Mouse (Mus musculus) heart, embryonic 16.5 days (tissue): ENCODE measurements around the gene Syn3. TPM values are rescaled to one million over a fixed set of nuclear protein-coding genes. Genes with fewer than 3 reads are reported as not detected.

Source experiments
- ATAC-seq: fragments of 200-750 bp; cut with Nextera tagmentation; replicated peaks from 2 replicates; pipeline ENCODE4 v1.8.0; 2017; ENCODE audit warnings: moderate number of reproducible peaks; ENCODE audit not compliant: insufficient read depth, low FRiP score; ENCODE audit errors: extremely low read depth
- H3K27ac ChIP-seq: fragments of 300-500 bp; sonication (generic); 2 replicates; pipeline ENCODE4 v1.5.1; 2014; ENCODE audit warnings: mild to moderate bottlenecking, low read length, control low read depth, moderate library complexity
- H3K27me3 ChIP-seq: fragments of 300-500 bp; sonication (generic); 2 replicates; pipeline ENCODE4 v1.6.1; 2014; ENCODE audit warnings: low read length, mixed read lengths; ENCODE audit not compliant: control insufficient read depth, insufficient read depth
- H3K36me3 ChIP-seq: fragments of 300-500 bp; sonication (generic); 2 replicates; pipeline ENCODE4 v1.6.1; 2014; ENCODE audit not compliant: control insufficient read depth, insufficient read depth
- H3K4me1 ChIP-seq: fragments of 300-500 bp; sonication (generic); 2 replicates; pipeline ENCODE4 v1.6.1; 2014; ENCODE audit warnings: low read length, mixed read lengths; ENCODE audit not compliant: control insufficient read depth, insufficient read depth
- H3K4me2 ChIP-seq: fragments of 300-500 bp; sonication (generic); 2 replicates; pipeline ENCODE4 v1.6.1; 2014; ENCODE audit warnings: low read depth, mild to moderate bottlenecking, control low read depth, low read length
- H3K4me3 ChIP-seq: fragments of 300-500 bp; sonication (generic); 2 replicates; pipeline ENCODE4 v1.5.1; 2014; ENCODE audit warnings: mild to moderate bottlenecking, control low read depth, low read length
- H3K9ac ChIP-seq: fragments of 300-500 bp; sonication (generic); 2 replicates; pipeline ENCODE4 v1.6.1; 2014; ENCODE audit warnings: low read length, control low read depth
- H3K9me3 ChIP-seq: fragments of 300-500 bp; sonication (generic); replicated peaks from 2 replicates; pipeline ENCODE4 v1.6.1; 2016; ENCODE audit warnings: low read length; ENCODE audit not compliant: control insufficient read depth
- WGBS: fragments of 180-500 bp; shearing (Covaris S2); extraction: QIAGEN DNeasy Blood & Tissue Kit; methylation state at CpG from one replicate; pipeline ENCODE4 v1.1.7; 2014; 5-methylcytosine and 5-hydroxymethylcytosine counted together
- polyA plus RNA-seq: library from polyadenylated mRNA; unstranded; fragments of >200 nt; fragmentation: Nextera tagmentation; extraction: Ambion mirVana; gene quantifications from 2 replicates; pipeline ENCODE4 v1.2.1, GENCODE M21; 2015

Gene Syn3
- polyA plus RNA-seq, 1 experiment from 2014 or later, result 0.68 TPM

DNA sequence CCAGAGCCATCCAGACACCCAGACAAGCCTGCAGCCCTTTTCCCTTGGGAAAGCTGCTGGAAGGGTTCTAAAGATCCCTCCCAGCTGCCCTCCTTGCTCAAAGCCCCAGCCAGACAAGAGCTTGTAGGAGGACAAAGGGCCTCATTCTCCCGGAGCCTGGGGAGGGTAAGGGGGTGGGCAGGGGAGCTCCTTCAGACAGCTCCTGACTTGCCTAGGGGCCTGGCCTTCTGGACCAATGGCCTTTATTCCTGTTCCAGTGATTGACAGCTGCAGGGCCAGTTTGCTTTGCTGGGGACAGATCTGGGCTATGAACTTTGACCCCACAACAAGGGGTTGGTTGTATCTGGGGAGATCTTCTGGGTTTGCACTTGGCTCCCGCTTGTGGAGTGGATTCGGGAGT lies 429.4 kb downstream of the Syn3 start:
- H3K9me3 ChIP-seq, result no peaks in the 10 kb centered on the region
- no peaks in the 10 kb centered on the region for H3K27me3 ChIP-seq
- H3K4me3 ChIP-seq, result no peak overlapping the region
- H3K36me3 ChIP-seq, result no peaks in the 10 kb centered on the region
- no peak for ATAC-seq
- H3K4me2 ChIP-seq, result no peak overlapping the region
- H3K4me1 ChIP-seq, result peaks cover 2% of the 10 kb centered on the region; the same call in 1 of the 2 replicates
- WGBS, result 50% methylated on average over 3 of the region's 3 CpGs
- no peak overlapping the region for H3K27ac ChIP-seq
- no peak overlapping the region for H3K9ac ChIP-seq

DNA sequence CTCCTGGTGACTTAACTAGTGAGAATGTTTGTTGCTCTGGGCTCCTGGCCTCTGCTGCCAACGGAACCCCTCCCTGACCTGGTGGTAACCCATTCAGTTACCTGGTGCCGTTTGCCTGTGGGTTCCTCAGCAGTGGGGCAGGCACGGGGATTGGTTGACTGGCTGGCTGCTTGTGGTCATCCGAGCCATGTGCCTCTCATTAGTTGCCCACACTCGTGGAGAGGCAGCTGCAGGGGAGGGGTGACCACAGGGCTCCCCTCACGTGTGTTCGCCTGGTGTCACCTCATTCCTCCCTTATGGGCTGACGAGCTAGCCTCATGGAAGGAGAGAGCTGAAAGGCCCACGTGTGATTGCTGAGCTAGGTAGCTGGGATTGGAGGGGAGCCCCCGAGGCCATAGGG lies 430.8 kb downstream of the Syn3 start:
- 64% methylated on average over 10 of the region's 10 CpGs for WGBS
- Histone ChIP-seq H3K4me3 (no peak overlapping the region), H3K4me2 (no peak overlapping the region)

DNA sequence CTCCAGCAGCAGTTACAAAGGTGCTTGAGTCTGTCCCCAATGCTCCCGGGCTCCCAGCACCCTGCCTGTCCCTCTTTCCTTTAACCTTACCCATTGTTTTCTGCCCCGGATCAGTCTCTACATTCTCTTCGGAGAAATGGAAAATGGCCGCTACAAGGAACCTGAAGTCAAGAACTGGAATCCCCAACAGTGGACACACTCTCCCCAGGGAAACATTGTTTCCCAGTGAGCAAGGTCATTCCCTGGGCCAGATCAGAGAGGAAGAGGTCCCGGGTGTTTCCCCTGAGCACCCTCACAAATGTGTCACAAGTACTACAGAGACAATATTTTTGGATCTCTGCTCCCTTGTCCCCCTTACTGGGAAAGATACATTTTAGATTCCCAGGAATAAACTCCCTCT lies 432.0 kb downstream of the Syn3 start:
- WGBS, result 66% methylated on average over 5 of the region's 5 CpGs

More for the DNA sequence above, 430.8 kb downstream of the Syn3 start:
- H3K9me3 ChIP-seq, result no peaks in the 10 kb centered on the region
- no peak overlapping the region for H3K9ac ChIP-seq
- H3K27ac ChIP-seq, result no peak overlapping the region
- H3K36me3 ChIP-seq, result no peaks in the 10 kb centered on the region
- ATAC-seq, result no peak
- H3K4me1 ChIP-seq, result peaks cover 2% of the 10 kb centered on the region; the same call in 1 of the 2 replicates
- H3K27me3 ChIP-seq, result no peaks in the 10 kb centered on the region

DNA sequence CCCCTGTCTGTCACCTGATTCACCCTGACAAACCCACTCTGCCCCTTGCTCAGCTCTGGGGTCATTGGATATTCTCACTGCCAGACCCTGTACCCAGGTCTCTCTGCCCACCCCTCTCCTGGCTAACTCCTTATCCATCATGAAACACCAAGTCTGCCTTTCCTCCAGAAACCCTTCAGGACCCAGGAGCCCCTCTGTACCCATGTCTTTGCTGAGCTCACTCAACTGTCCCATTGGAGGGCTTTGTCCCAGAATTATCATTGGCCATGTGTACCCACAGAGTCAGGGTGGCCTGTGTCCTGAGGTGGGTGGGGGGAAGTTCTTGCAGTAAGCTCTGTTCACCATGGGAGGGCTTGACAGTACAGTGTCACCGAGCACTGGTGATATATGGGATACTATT lies 433.0 kb downstream of the Syn3 start:
- Histone ChIP-seq H3K9me3 (peaks cover 3% of the 10 kb centered on the region; the same call in 1 of the 2 replicates), H3K4me2 (no peak overlapping the region), H3K9ac (no peak overlapping the region), H3K4me1 (peaks cover 2% of the 10 kb centered on the region; the same call in 1 of the 2 replicates), H3K27me3 (no peaks in the 10 kb centered on the region), H3K36me3 (no peaks in the 10 kb centered on the region), H3K27ac (no peak overlapping the region), H3K4me3 (no peak overlapping the region)
- ATAC-seq, result no peak
- WGBS, result 62% methylated on average over 1 of the region's 1 CpGs

More for the DNA sequence above, 432.0 kb downstream of the Syn3 start:
- no peak for ATAC-seq
- Histone ChIP-seq H3K4me2 (no peak overlapping the region), H3K36me3 (no peaks in the 10 kb centered on the region), H3K9ac (no peak overlapping the region), H3K27ac (no peak overlapping the region), H3K27me3 (no peaks in the 10 kb centered on the region), H3K4me1 (peaks cover 2% of the 10 kb centered on the region; the same call in 1 of the 2 replicates), H3K9me3 (peaks cover 3% of the 10 kb centered on the region; the same call in 1 of the 2 replicates), H3K4me3 (no peak overlapping the region)

DNA sequence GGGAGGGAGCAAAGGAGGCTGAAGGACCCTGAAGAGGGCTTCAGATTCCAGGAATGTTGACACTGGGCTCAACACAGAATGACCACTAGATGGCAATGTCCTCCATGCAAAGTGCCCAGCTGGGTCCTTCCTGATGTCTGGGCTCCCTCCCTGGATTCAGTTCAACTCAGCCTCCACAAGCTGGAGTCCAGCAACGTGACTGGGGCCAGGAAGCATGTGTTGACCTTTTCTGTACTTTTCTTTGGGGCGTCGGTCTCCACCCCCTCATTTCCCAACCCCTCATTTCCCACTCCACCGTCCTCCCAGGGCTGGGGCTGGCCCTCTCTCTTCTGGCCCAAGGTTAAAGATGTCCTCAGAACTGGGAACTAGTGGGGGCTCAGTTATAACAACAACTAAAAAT lies 433.8 kb downstream of the Syn3 start:
- H3K36me3 ChIP-seq, result no peaks in the 10 kb centered on the region
- no peak overlapping the region for H3K9ac ChIP-seq
- peaks cover 3% of the 10 kb centered on the region; the same call in 1 of the 2 replicates for H3K9me3 ChIP-seq
- H3K27me3 ChIP-seq, result no peaks in the 10 kb centered on the region
- no peak overlapping the region for H3K27ac ChIP-seq
- H3K4me3 ChIP-seq, result no peak overlapping the region
- peak; percentile 82 for ATAC-seq
- no peak overlapping the region for H3K4me2 ChIP-seq
- peaks cover 2% of the 10 kb centered on the region; the same call in 1 of the 2 replicates for H3K4me1 ChIP-seq
- WGBS, result 6% methylated on average over 4 of the region's 4 CpGs

DNA sequence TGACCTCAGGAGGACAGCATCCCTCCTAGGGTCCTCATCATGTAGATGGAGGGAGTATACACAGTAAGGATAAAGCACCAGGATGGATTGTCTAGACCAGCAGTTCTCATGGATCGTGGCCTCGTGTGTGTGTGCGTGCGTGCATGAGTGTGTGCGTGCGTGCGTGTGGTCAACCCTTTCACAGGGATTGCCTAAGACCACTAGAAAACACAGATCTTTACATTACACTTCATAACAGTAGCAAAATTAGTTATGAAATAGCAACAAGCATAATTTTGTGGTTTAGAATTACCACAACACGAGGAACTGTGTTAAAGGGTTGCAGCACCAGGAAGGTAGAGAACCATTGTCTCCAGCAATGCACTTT lies 435.7 kb downstream of the Syn3 start:
- H3K27ac ChIP-seq, result no peak overlapping the region
- no peak for ATAC-seq
- WGBS, result 92% methylated on average over 8 of the region's 8 CpGs
- H3K4me1 ChIP-seq, result peaks cover 2% of the 10 kb centered on the region; the same call in 1 of the 2 replicates
- H3K4me2 ChIP-seq, result no peak overlapping the region
- H3K4me3 ChIP-seq, result no peak overlapping the region
- no peak overlapping the region for H3K9ac ChIP-seq
- H3K27me3 ChIP-seq, result no peaks in the 10 kb centered on the region
- no peaks in the 10 kb centered on the region for H3K36me3 ChIP-seq
- peaks cover 3% of the 10 kb centered on the region; the same call in 1 of the 2 replicates for H3K9me3 ChIP-seq

DNA sequence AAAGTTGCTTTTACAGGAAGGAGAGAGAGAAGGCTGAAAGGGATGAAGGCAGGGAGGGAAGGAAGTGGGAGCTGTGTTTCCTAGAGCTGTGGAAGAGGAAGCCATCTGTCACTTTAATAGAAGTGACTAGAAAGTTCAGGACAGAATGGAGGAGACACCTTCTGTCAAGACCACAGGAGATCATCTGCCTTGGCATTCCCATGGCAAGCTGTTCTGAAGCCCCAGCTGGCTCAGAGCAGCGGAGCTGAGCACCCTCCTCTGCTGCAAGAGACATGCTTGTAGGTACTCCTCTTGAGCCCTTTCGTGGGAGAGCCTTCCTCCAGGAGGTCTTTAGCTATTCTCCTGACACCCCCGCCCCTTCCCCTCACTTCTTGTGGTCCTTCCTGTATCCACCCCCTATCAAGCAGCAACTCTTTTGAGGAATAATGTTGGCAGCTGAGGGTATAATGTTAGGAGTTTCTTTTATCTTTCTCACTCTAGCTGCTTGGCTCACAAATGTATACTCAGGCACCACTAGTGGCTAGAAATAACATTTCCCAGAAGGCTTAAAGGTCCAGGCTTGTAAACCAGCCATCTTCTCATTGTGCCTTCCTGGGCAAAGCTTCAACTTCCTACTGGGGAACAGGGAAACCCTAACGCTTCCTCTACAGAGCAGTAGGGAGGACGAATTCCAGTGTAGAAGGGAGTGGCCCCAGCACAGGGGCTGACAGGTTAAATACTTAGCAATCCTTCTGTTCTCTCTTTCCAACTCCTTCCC lies 436.3 kb downstream of the Syn3 start:
- Histone ChIP-seq H3K36me3 (no peaks in the 10 kb centered on the region), H3K4me3 (no peak overlapping the region), H3K9ac (no peak overlapping the region), H3K27ac (no peak overlapping the region), H3K4me2 (no peak overlapping the region), H3K9me3 (peaks cover 3% of the 10 kb centered on the region; the same call in 1 of the 2 replicates), H3K4me1 (peaks cover 2% of the 10 kb centered on the region; the same call in 1 of the 2 replicates), H3K27me3 (no peaks in the 10 kb centered on the region)
- 51% methylated on average over 5 of the region's 5 CpGs for WGBS
- no peak for ATAC-seq

DNA sequence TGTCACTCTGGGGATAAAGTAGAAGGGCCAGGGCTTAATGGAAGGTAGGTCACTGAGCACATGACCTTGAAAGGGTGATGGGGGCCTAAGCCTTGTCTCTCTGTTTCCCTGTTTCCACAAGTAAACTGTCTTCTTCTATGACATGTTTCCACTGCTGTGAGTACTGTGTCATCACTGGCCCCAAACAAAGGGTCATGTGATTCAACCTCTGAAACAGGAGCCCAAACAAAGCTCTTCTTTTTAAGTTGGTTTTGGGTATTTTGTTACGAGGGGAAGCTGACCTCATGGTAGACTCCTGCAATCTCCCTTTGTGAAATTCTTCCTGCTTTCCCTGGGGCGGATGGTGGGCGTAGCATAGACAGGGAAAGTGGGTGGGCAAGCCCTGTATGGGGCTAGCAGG lies 438.4 kb downstream of the Syn3 start:
- no peak overlapping the region for H3K27ac ChIP-seq
- peaks cover 3% of the 10 kb centered on the region; the same call in 1 of the 2 replicates for H3K9me3 ChIP-seq
- 63% methylated on average over 3 of the region's 3 CpGs for WGBS
- H3K4me1 ChIP-seq, result peaks cover 2% of the 10 kb centered on the region; the same call in 1 of the 2 replicates
- H3K4me2 ChIP-seq, result no peak overlapping the region
- no peaks in the 10 kb centered on the region for H3K27me3 ChIP-seq
- no peak for ATAC-seq
- no peak overlapping the region for H3K9ac ChIP-seq
- no peaks in the 10 kb centered on the region for H3K36me3 ChIP-seq
- no peak overlapping the region for H3K4me3 ChIP-seq

DNA sequence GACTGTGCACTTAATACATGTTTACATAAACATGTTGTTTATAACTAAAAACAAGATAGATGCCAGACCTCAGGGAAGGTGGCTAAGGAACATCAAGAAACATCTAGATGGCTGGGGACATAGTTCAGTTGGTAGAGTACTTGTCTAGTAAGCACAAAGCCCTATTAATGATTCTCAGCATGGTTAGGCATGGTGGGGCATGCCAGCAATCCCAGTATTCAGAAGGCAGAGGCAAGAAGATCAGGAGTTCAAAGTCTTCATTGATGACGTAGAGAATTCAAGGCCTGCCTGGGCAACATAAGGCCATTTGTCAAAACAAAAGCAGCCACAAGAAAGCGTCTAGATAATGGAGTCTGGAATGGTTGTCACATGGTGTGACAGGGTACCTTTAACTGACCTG lies 441.0 kb downstream of the Syn3 start:
- Histone ChIP-seq H3K4me1 (no peaks in the 10 kb centered on the region), H3K27me3 (no peaks in the 10 kb centered on the region), H3K36me3 (no peaks in the 10 kb centered on the region), H3K4me3 (no peak overlapping the region), H3K4me2 (no peak overlapping the region), H3K9ac (no peak overlapping the region), H3K27ac (no peak overlapping the region), H3K9me3 (peaks cover 3% of the 10 kb centered on the region; the same call in 1 of the 2 replicates)
- ATAC-seq, result no peak
- WGBS, result 36% methylated on average over 2 of the region's 2 CpGs
